Mouse (Mus musculus) heart, embryonic 13.5 days (tissue): ENCODE measurements at regions not wholly inside any gene's neighbourhood (a gene's known extent, or its start where the extent isn't known, plus 50 kb on each side); places are given as distances from the start of the nearest gene placed in this dataset.

ENCODE experiments used
- ATAC-seq: fragments of 200-750 bp; cut with Nextera tagmentation; 2 replicates; pipeline ENCODE4 v1.8.0; 2017; ENCODE audit warnings: moderate TSS enrichment; ENCODE audit not compliant: insufficient number of reproducible peaks, low FRiP score, low TSS enrichment; ENCODE audit errors: extremely low read depth
- H3K27ac ChIP-seq: fragments of 300-500 bp; sonication (generic); replicated peaks from 2 replicates; pipeline ENCODE4 v1.5.1; 2015; ENCODE audit warnings: moderate library complexity, mild to moderate bottlenecking, inconsistent platforms
- H3K27me3 ChIP-seq: fragments of 300-500 bp; sonication (generic); replicated peaks from 2 replicates; pipeline ENCODE4 v1.6.1; 2015; ENCODE audit warnings: mild to moderate bottlenecking, inconsistent platforms
- H3K36me3 ChIP-seq: fragments of 300-500 bp; sonication (generic); 2 replicates; pipeline ENCODE4 v1.6.1; 2015; ENCODE audit warnings: mild to moderate bottlenecking, inconsistent platforms
- H3K4me1 ChIP-seq: fragments of 300-500 bp; sonication (generic); 2 replicates; pipeline ENCODE4 v1.6.1; 2015; ENCODE audit warnings: inconsistent platforms
- H3K4me2 ChIP-seq: fragments of 300-500 bp; sonication (generic); 2 replicates; pipeline ENCODE4 v1.6.1; 2015; ENCODE audit warnings: inconsistent platforms, mild to moderate bottlenecking, moderate library complexity
- H3K4me3 ChIP-seq: fragments of 300-500 bp; sonication (generic); 2 replicates; pipeline ENCODE4 v1.5.1; 2015; ENCODE audit warnings: moderate library complexity, mild to moderate bottlenecking, inconsistent platforms
- H3K9ac ChIP-seq: fragments of 300-500 bp; sonication (generic); 2 replicates; pipeline ENCODE4 v1.6.1; 2015; ENCODE audit warnings: inconsistent platforms, mild to moderate bottlenecking, moderate library complexity
- H3K9me3 ChIP-seq: fragments of 300-500 bp; sonication (generic); 2 replicates; pipeline ENCODE4 v1.6.1; 2016; ENCODE audit warnings: inconsistent platforms
- WGBS: fragments of 180-500 bp; shearing (Covaris S2); methylation state at CpG from one replicate; pipeline ENCODE4 v1.1.7; 2015; ENCODE audit warnings: mixed read lengths; 5-methylcytosine and 5-hydroxymethylcytosine counted together

GRCm38 (mm10) chr15:56066540-56066939, 1410.9 kb downstream of the Slc22a22 start:
- H3K9ac ChIP-seq: no peak overlapping the region
- H3K4me2 ChIP-seq: no peak overlapping the region
- H3K4me3 ChIP-seq: no peak overlapping the region
- no peaks in the 10 kb centered on the region for H3K36me3 ChIP-seq
- no peaks in the 10 kb centered on the region for H3K9me3 ChIP-seq
- ATAC-seq: no peak
- H3K4me1 ChIP-seq: no peaks in the 10 kb centered on the region
- WGBS: 59% methylated on average over 4 of the region's 4 CpGs
- no peaks in the 10 kb centered on the region for H3K27me3 ChIP-seq
- no peak overlapping the region for H3K27ac ChIP-seq

GRCm38 (mm10) chr15:56065872-56066534, 1411.4 kb downstream of the Slc22a22 start:
- H3K9me3 ChIP-seq: no peaks in the 10 kb centered on the region
- no peaks in the 10 kb centered on the region for H3K4me1 ChIP-seq
- ATAC-seq: no peak
- H3K4me3 ChIP-seq: no peak overlapping the region
- H3K27ac ChIP-seq: no peak overlapping the region
- no peaks in the 10 kb centered on the region for H3K36me3 ChIP-seq
- no peaks in the 10 kb centered on the region for H3K27me3 ChIP-seq
- 29% methylated on average over 7 of the region's 7 CpGs for WGBS
- no peak overlapping the region for H3K9ac ChIP-seq
- no peak overlapping the region for H3K4me2 ChIP-seq

- H3K9me3 ChIP-seq: no peaks in the 10 kb centered on the region
- H3K27me3 ChIP-seq: no peaks in the 10 kb centered on the region
- H3K27ac ChIP-seq: no peak overlapping the region
- WGBS: 71% methylated on average over 3 of the region's 3 CpGs
- H3K9ac ChIP-seq: no peak overlapping the region
- no peak overlapping the region for H3K4me2 ChIP-seq
- ATAC-seq: no peak
- H3K36me3 ChIP-seq: no peaks in the 10 kb centered on the region
- no peaks in the 10 kb centered on the region for H3K4me1 ChIP-seq
- no peak overlapping the region for H3K4me3 ChIP-seq
Measured at GRCm38 (mm10) chr15:56062576-56062975, 1414.8 kb downstream of the Slc22a22 start.

- no peaks in the 10 kb centered on the region for H3K27me3 ChIP-seq
- WGBS: 58% methylated on average over 4 of the region's 4 CpGs
- H3K36me3 ChIP-seq: no peaks in the 10 kb centered on the region
- no peak for ATAC-seq
- no peaks in the 10 kb centered on the region for H3K9me3 ChIP-seq
- H3K4me3 ChIP-seq: no peak overlapping the region
- no peak overlapping the region for H3K9ac ChIP-seq
- no peak overlapping the region for H3K27ac ChIP-seq
- no peak overlapping the region for H3K4me2 ChIP-seq
- H3K4me1 ChIP-seq: no peaks in the 10 kb centered on the region
Measured at GRCm38 (mm10) chr15:56061326-56061725, 1416.1 kb downstream of the Slc22a22 start.

- no peak overlapping the region for H3K4me3 ChIP-seq
- no peak overlapping the region for H3K27ac ChIP-seq
- no peaks in the 10 kb centered on the region for H3K4me1 ChIP-seq
- H3K9ac ChIP-seq: no peak overlapping the region
- no peak overlapping the region for H3K4me2 ChIP-seq
- no peaks in the 10 kb centered on the region for H3K36me3 ChIP-seq
- 68% methylated on average over 7 of the region's 7 CpGs for WGBS
- no peaks in the 10 kb centered on the region for H3K9me3 ChIP-seq
- no peak for ATAC-seq
- H3K27me3 ChIP-seq: no peaks in the 10 kb centered on the region
Measured at GRCm38 (mm10) chr15:56050716-56051115, 1426.7 kb downstream of the Slc22a22 start.

GRCm38 (mm10) chr15:56047832-56048231, 1429.6 kb downstream of the Slc22a22 start:
- 82% methylated on average over 2 of the region's 2 CpGs for WGBS
- no peak overlapping the region for H3K4me2 ChIP-seq

GRCm38 (mm10) chr15:56046679-56047532, 1430.5 kb downstream of the Slc22a22 start:
- WGBS: 23% methylated on average over 16 of the region's 16 CpGs
- H3K4me2 ChIP-seq: peak overlapping the region; percentile 69
- H3K9me3 ChIP-seq: no peaks in the 10 kb centered on the region
- H3K27me3 ChIP-seq: no peaks in the 10 kb centered on the region
- H3K36me3 ChIP-seq: no peaks in the 10 kb centered on the region
- peak overlapping the region; percentile 48 for H3K4me3 ChIP-seq
- ATAC-seq: no peak
- H3K27ac ChIP-seq: no peak overlapping the region
- peak overlapping the region; percentile 71 for H3K9ac ChIP-seq
- H3K4me1 ChIP-seq: peaks cover 8% of the 10 kb centered on the region

More at GRCm38 (mm10) chr15:56047832-56048231, 1429.6 kb downstream of the Slc22a22 start:
- no peaks in the 10 kb centered on the region for H3K36me3 ChIP-seq
- peaks cover 8% of the 10 kb centered on the region for H3K4me1 ChIP-seq
- no peaks in the 10 kb centered on the region for H3K27me3 ChIP-seq
- H3K27ac ChIP-seq: no peak overlapping the region
- H3K9ac ChIP-seq: no peak overlapping the region
- no peaks in the 10 kb centered on the region for H3K9me3 ChIP-seq
- no peak for ATAC-seq
- no peak overlapping the region for H3K4me3 ChIP-seq

- H3K36me3 ChIP-seq: no peaks in the 10 kb centered on the region
- no peak overlapping the region for H3K9ac ChIP-seq
- H3K4me3 ChIP-seq: no peak overlapping the region
- no peaks in the 10 kb centered on the region for H3K27me3 ChIP-seq
- WGBS: 81% methylated on average over 10 of the region's 10 CpGs
- no peaks in the 10 kb centered on the region for H3K9me3 ChIP-seq
- peaks cover 8% of the 10 kb centered on the region for H3K4me1 ChIP-seq
- no peak for ATAC-seq
- H3K27ac ChIP-seq: no peak overlapping the region
- H3K4me2 ChIP-seq: no peak overlapping the region
Measured at GRCm38 (mm10) chr15:56045510-56046245, 1431.7 kb downstream of the Slc22a22 start.

GRCm38 (mm10) chr15:56043282-56043681, 1434.1 kb downstream of the Slc22a22 start:
- Histone ChIP-seq H3K36me3 (no peaks in the 10 kb centered on the region), H3K27ac (peak overlapping the region; percentile 45; the same call in 1 of the 2 replicates), H3K9ac (no peak overlapping the region), H3K4me3 (no peak overlapping the region), H3K4me1 (peaks cover 8% of the 10 kb centered on the region), H3K9me3 (no peaks in the 10 kb centered on the region), H3K4me2 (peak overlapping the region; percentile 14; the same call in 1 of the 2 replicates), H3K27me3 (no peaks in the 10 kb centered on the region)
- 32% methylated on average over 4 of the region's 4 CpGs for WGBS
- ATAC-seq: no peak

GRCm38 (mm10) chr15:56042449-56042848, 1435.0 kb downstream of the Slc22a22 start:
- Histone ChIP-seq H3K36me3 (no peaks in the 10 kb centered on the region), H3K4me2 (no peak overlapping the region), H3K4me1 (peaks cover 8% of the 10 kb centered on the region), H3K27me3 (no peaks in the 10 kb centered on the region), H3K4me3 (no peak overlapping the region), H3K27ac (no peak overlapping the region), H3K9me3 (peaks cover 4% of the 10 kb centered on the region; the same call in 1 of the 2 replicates), H3K9ac (no peak overlapping the region)
- no peak for ATAC-seq

GRCm38 (mm10) chr15:56030007-56030406, 1447.4 kb downstream of the Slc22a22 start:
- no peaks in the 10 kb centered on the region for H3K9me3 ChIP-seq
- H3K4me3 ChIP-seq: no peak overlapping the region
- no peak for ATAC-seq
- no peaks in the 10 kb centered on the region for H3K36me3 ChIP-seq
- WGBS: 58% methylated on average over 2 of the region's 2 CpGs
- H3K27ac ChIP-seq: no peak overlapping the region
- no peak overlapping the region for H3K4me2 ChIP-seq
- H3K27me3 ChIP-seq: no peaks in the 10 kb centered on the region
- peaks cover 7% of the 10 kb centered on the region; the same call in 1 of the 2 replicates for H3K4me1 ChIP-seq
- no peak overlapping the region for H3K9ac ChIP-seq
